Mouse (Mus musculus): ENCODE measurements at regions not wholly inside any gene's neighbourhood (a gene's known extent, or its start where the extent isn't known, plus 50 kb on each side); places are given as distances from the start of the nearest gene placed in this dataset.
A peak's percentile ranks its signal among the peaks of the same experiment; 100 is the strongest.
"Not testable (repeated sequence)": the region's sequence is repeated elsewhere in the genome, so short reads cannot be mapped to it uniquely, and the experiment has no call there.

DNA sequence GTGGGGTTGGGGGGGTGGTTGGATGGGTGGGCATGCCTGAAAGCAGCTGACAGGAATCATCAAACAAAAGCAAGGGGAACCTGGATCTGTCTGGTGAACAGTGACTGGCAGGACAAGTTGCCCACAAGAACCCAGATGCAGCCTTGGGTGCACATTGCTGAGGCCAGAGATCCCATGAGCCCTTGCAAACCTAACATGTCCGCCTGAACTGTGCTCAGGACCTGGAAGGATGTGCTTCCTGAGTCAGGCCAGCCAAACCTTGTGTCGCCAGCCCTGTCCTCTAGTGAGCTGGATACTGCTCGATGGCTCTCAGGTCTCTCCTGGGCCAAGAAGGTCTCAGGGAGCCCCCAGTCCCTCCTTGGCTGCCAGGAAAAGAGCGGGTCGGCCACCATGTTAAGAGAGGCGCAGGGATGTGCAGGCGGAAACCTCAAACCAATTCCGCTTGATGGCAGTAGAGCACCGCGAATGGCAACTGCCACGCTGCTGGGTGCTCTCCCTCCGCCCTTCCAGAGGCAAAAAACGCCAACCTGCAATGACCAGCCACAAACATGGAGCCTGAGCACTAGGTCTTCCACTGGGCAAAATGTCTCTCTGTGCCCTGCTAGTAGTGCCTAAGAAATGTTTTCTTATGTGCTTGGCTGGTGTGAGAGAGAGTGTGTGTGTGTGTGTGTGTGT is 140.2 kb downstream of the Pls3 start:
- DNase-seq = peak in 1 of 2 experiments; percentile 80

DNA sequence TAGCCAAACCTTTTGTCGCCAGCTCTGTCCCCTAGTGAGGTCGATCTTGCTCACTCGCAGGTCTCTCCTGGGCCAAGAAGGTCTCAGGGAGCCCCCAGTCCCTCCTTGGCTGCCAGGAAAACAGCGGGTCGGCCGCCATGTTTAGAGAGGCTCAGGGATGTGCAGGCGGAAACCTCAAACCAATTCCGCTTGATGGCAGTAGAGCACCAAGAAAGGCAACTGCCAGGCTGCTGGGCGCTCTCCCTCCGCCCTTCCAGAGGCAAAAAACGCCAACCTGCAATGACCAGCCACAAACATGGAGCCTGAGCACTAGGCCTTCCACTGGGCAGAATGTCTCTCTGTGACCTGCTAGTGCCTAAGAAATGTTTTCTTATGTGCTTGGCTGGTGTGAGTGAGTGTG is 141.3 kb downstream of the Pls3 start:
- DNase-seq = peak in 1 of 2 experiments; percentile 92

DNA sequence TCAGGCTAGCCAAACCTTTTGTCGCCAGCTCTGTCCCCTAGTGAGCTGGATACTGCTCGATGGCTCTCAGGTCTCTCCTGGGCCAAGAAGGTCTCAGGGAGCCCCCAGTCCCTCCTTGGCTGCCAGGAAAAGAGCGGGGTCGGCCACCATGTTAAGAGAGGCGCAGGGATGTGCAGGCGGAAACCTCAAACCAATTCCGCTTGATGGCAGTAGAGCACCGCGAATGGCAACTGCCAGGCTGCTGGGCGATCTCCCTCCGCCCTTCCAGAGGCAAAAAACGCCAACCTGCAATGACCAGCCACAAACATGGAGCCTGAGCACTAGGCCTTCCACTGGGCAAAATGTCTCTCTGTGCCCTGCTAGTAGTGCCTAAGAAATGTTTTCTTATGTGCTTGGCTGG is 145.2 kb downstream of the Pls3 start:
- peak in 1 of 2 experiments; percentile 79 for DNase-seq

DNA sequence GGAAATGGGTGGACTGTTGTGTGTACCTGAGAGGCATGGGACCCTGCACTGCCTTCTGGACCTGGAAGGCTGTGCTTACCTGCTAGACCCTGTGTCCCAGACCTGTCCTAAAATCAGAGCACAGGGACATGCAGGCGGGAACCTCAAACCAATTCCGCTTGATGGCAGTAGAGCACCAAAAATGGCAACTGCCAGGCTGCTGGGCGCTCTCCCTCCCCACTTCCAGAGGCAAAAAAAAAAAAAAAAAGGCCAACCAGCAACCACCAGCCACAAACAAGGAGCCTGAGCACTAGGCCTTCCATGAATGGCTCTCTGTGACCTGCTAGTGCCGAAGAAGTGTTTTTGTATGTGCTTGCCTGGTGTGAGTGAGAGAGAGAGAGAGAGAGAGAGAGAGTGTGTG is 146.5 kb downstream of the Pls3 start:
- DNase-seq = peak in 1 of 2 experiments; percentile 69

DNA sequence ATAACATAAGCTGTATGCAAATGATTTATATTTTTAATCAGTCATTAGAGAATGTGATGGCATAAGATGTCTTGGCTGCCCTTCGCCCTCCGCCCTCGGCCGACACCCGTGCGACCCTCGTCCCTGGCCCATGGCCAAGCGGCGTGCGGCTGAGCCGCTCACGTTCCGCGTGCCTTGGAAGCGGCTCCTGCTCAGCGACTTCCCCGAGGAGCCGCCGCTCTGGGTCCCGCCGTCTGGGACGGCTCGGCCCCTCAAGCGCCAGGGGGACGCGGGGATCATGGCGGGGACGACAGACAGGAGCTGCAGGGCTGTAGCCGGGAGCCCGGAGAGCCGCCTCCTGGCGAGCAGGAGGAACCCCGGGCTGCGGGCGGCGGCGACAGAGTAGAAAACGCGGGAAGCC is 145.5 kb upstream of the Rab39b start:
- not testable (repeated sequence) for DNase-seq

DNA sequence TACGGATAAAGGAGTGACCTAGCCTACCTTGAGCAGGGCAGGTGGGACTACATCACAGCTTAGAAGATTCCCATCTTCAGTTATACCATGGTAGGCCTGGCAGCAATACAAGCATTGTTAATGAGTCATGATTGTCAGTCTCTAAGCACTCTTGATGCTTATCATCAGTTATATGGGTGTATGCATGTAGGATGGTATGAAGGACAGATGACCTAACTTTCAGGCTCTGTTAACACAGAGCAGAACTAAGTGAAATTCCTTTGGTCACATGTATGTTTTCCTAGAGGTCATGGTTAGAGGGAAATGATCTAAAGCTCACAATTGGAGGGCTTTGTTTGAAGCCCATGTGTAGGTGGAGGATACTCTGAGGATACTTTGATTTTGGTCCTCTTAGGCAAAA is 121.9 kb upstream of the Rab39b start:
- no peak for DNase-seq

DNA sequence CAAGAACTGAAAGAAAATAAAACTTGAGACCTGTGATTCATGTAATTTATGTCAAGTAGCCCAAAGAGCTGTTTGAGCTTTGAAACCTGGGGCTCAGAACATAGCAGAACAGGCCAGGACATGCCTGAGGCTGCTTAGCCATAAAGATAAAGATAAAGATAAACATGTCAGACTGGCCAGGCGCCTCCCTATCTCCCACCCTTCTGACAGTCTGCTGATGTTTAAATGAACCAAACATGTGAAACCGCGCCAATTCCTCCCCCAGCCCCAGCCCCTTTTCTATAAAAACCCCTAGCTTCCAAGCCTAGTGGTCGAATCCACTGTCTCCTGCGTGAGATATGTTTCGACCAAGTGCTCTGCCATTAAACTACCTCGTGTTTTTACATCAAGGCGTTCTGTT is 97.2 kb upstream of the Rab39b start:
- not testable (repeated sequence) for DNase-seq

DNA sequence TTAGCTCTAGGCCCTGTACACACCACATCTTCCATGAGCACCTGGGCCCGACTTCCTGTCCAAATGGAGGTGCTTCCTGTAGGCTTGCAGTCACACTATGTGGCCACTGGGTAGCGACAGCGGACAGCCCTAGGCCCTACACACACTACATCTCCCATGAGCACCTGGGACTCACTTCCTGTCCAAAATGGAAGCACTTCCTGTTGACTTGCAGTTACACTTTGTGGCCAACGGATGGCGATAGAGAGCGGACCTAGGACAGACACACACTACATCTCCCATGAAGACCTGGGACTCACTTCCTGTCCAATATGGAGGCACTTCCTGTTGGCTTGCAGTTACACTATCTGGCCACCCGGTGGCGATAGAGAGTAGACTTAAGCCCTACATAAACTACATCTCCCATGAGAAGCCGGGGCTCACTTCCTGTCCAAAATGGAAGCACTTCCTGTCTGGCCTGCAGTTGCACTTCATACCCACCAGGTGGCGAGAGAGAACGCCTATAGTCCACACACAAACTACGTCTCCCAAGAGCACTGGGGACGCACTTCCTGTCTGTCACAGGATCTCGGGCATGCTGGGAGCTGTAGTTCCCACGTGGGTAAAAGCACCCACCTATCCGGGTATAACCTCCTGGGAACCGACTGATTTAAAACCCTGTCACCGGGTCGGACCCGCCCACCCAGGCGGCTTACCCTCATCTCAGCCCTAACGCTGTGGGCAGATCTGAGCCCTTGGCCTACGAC is 96.1 kb upstream of the Rab39b start:
- peak; percentile 93 to 96 for DNase-seq

DNA sequence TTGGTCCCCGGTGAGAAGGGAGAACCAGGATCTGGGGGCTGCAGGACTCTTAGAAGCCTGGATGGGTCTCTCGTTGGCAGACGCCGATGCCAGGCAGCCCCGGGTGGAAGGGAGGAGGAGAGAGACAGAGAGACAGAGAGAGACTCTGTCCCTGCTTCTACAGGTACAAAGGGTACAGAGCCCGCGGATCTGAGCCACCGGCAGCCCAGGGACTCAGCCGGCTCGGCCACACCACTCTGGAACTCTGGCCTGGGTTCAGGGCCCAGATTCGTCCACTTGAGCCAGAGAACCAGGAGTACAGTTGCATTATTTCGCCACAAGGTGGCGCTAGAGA is 95.5 kb upstream of the Rab39b start:
- DNase-seq = no peak

DNA sequence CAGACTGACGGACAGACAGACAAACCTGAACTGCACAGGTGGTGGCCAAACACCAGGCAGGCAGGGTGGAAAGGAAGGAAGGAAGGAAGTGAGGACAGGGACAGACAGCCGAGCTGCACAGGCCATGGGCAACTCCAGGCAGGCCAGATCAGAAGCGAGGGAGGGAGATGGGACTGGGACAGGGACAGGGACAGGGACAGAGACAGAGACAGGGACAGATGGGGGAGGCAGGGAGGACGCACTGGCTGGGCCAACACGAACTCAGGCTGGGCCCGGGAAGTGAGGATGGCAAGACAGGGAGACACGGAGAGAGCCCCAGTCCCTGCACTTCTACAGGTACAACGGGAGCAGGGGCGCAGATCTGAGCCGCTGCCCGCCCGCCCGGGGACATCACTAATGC is 94.9 kb upstream of the Rab39b start:
- DNase-seq = peak; percentile 12 to 21

DNA sequence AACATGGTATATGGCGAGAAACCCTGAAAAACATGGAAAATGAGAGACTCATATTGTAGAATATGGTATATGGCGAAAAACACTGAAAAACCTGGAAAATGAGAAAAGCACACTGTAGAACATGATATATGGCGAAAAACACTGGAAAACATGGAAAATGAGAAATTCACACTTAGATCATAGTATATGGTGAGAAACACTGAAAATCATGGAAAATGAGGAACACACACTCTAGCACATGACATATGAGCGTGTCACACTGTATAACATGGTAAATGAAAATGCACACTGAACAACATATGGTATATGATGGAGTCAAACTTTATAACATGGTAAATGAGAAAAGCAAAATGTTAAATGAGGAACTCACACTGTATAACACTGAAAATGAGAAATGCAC is 89.6 kb upstream of the Rab39b start:
- DNase-seq = no peak

DNA sequence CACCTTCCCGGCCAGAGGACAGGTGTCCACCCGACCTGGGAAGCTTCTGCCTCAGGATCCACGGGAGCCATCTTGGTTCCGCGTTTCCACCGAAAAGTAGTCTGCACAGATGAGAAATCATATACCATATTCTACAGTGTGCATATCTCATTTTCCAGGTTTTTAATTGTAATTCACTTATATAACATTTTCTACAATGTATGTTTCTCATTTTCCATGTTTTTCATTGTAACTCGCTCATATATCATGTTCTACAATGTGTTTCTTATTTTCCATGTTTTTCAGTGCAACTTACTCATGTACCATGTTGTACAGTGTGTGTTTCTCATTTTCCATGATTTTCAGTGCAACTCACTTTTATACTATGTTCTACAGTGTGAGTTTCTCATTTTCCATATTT is 65.4 kb upstream of the Rab39b start:
- no peak for DNase-seq
